Mouse (Mus musculus): Measurements from ENCODE around the gene Mrpl49.

- no peak for TF ChIP-seq CTCF (IDR thresholded peaks at IDR 0.05; ENCODE audit: extremely low read depth, insufficient read depth, insufficient read length, insufficient replicate concordance)
- no peak for TF ChIP-seq POLR2A (IDR thresholded peaks at IDR 0.05; ENCODE audit: low read depth, low read length)
Measured at GRCm38 (mm10) chr19:6070571-6071250, 13.1 kb upstream of the Mrpl49 start.

Measured in spleen, adult 2 months (tissue).